Mouse (Mus musculus) bone marrow macrophage, adult 2 months (primary cell): Measurements from ENCODE around the gene Tenm4.

ENCODE experiments used
- CTCF ChIP-seq: IDR thresholded peaks from 2 replicates; pipeline ENCODE4 v1.5.1; 2012; ENCODE audit warnings: low read depth, mild to moderate bottlenecking, low read length, moderate library complexity
- POLR2A ChIP-seq: IDR thresholded peaks from 2 replicates; pipeline ENCODE4 v1.6.1; 2012; ENCODE audit warnings: mild to moderate bottlenecking, low read depth, low read length, borderline replicate concordance

DNA sequence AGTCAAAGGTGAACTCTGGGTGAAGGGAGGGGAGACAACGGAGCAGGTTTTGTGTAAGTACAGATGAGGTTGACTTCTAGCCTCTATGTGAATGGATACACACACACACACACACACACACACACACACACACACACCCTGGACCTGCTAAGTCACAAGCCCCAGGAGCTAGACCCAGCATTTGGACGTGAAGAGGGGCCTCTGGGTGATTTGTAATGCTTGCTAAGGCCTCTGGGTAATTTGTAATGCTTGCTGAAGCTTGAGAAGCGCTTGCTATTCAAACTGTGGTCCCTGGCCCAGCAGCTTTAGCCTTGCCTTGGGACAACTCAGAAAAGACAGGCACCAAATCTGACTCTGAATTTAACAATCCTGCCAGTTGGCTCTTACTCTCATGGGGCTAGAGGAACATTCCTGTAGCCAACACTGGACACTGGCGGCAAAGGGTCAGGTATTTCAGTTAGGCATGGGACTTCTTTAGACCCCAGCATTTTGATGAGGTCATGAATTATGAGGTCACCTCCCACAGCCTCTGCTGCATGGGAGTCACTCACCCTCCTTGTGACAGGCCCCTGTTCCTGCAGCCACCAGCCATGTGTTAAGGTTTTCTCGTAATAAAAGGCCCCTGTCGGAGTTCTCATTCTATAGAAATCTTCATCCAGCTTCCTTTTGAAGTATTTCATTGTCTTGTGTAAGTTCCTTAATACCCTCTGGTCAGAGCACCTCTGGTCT lies 237.3 kb downstream of the Tenm4 start:
- TF ChIP-seq CTCF (no peak), POLR2A (no peak)
